Mouse (Mus musculus): Measurements from ENCODE around the gene Snx18.

- no peak for TF ChIP-seq MAX (IDR thresholded peaks at IDR 0.05)
- no peak for TF ChIP-seq CTCF (IDR thresholded peaks at IDR 0.05; ENCODE audit: control insufficient read depth, insufficient read depth, insufficient read length)
Observed at GRCm38 (mm10) chr13:113573377-113573776, 45.0 kb downstream of the Snx18 start.
